Mouse (Mus musculus): ENCODE measurements at regions not wholly inside any gene's neighbourhood (a gene's known extent, or its start where the extent isn't known, plus 50 kb on each side); places are given as distances from the start of the nearest gene placed in this dataset.
A peak's percentile ranks its signal among the peaks of the same experiment; 100 is the strongest.

DNA sequence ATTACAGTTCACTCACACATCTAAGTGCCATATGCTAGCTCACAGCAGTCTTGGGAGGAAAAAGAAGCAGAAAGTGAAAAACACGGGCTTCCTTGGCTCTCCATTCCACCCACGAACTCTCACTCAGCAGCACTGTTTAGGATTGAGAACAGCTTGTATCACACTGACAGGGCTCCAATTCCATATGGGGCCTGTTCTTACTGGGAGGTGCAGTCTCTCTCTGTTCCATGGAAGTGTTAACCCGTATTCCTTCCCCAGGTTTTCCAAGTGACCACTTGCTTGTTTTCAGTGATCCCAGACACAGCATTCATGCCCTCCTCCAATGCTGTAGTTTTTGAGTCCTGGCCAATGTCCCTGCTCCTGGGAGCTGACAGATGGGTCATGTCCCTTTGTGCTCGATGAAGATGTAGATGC is 111.5 kb upstream of the C1qtnf3 start:
- DNase-seq = peak; percentile 45

GRCm38 (mm10) chr15:10843060-10843695 is 109.0 kb upstream of the C1qtnf3 start:
- DNase-seq = peak; percentile 36

DNA sequence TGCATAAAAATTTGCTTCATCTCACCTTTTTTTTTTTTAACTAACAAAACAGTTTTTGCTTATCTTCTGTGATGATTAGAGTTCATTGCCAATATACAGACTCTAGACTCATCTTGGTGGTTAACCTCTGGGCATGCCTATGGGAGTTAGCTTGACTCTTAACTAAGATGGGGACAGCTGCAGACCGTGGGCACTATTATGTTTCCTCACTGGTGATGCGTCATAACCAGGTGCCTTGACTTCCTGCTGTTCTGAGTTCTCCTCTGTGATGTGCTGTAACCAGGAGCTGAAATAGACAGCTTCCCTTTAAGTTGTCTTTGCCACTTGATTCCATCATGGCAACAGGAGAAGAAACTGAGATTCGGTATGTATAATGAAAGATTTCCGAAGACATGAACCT is 105.4 kb upstream of the C1qtnf3 start:
- no peak for DNase-seq

GRCm38 (mm10) chr15:10864004-10864775 is 87.9 kb upstream of the C1qtnf3 start:
- DNase-seq = no peak

- DNase-seq = no peak
These were observed 87.0 kb upstream of the C1qtnf3 start for GRCm38 (mm10) chr15:10865109-10865508.

GRCm38 (mm10) chr15:10866794-10867193 is 85.3 kb upstream of the C1qtnf3 start:
- DNase-seq = peak; percentile 40

DNA sequence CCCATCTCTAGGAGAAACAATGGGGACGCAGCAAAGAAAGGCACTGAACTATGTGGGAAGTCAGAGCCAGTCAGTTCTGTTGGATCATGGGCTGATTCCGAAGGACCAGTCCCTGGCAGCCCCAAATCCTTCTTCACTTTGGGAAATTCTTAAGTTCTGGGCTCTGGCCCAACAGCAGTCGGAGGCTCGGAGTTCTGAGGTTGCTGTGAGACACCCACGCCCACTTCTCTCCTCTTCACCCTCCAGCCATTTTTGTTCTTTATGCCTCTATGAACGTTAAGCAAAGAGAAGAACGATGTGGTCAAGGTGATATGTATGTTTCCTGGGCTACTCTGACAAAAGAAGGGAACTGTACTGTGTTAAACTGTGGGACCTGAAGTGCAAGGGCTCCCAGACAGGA is 84.0 kb upstream of the C1qtnf3 start:
- no peak for DNase-seq

DNA sequence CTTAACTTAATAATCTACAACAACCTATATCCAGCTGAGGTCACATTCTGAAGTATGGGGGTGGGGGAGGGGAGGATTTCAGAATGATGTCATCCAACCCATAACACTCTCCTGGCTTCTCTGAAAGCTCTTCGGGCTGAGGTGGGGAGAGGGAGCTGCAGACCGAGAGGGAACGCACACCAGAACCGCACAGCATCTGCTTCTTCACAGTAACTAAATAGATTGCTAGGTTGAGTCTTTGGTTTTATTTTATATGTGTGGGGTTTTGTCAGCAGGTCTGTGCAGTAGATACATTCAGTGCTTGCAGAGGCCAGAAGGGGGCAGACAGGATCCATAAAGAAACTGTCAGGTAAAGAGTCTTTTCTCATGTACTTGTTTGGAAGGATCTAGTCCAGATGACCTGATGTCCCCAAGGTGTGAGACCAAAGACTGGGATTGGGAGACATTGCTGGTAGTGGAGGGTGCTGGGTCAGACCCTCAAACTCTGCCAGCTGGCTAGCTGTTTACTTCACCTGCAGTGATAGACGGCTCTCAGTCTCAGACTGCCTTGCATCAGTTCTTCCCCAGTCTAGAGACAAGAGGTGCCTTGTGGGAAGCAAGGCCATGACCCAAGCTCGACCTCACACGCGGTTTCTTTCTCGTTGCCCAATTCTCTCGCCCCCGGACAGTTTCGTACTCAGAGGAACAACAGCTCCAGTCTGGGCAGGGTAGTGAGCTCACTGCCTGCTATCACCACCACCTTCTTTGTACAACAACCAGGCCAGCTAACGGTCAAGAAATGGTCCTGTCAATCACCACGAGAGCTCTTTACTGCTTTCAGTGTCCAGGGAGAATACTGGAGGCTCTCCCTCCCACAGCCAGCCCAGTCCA is 83.2 kb upstream of the C1qtnf3 start:
- peak; percentile 41 for DNase-seq

DNA sequence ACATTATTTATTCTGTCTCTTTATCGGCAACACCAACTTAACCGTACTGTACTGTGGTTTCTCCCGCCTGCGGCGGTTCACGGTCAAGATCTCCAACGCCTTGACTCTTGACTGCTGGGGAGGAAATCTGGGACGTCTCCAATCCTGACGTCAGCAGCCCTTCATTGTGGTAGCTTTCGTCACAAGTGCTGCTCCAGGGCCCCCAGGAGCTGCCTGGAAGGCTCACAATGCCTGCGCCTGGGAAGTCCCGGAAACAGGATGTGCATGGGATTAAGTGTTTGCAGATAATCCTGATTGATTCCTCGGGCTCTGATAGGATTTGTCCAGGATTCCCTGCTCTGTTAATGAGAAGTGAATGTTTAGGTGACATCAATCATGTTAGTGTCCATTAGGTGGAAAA is 82.3 kb upstream of the C1qtnf3 start:
- peak; percentile 74 for DNase-seq

GRCm38 (mm10) chr15:10872322-10872967 is 79.7 kb upstream of the C1qtnf3 start:
- DNase-seq = peak; percentile 34

DNA sequence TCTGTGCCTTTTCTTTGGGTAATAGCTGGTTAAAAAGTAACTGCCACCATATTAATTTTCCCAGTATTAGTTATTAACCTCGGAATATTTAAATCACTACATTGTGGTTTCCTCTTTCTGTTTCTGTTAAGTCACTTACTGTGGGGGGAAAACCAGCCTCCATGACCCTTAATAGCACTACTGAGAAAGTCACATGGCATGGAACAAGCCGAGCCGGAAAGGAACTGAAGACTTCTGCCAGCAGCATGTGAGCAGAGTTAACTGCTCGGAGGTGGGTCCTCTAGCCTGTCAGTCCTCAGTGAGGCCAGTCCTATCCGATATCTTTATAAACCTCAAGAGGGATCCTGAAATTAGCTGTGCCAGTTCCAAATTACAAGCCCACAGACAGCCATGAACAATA is 75.8 kb upstream of the C1qtnf3 start:
- DNase-seq = peak; percentile 46

GRCm38 (mm10) chr15:10881726-10882125 is 70.4 kb upstream of the C1qtnf3 start:
- DNase-seq = no peak

- DNase-seq = no peak
These were observed 64.1 kb upstream of the C1qtnf3 start for GRCm38 (mm10) chr15:10887990-10888389.

DNA sequence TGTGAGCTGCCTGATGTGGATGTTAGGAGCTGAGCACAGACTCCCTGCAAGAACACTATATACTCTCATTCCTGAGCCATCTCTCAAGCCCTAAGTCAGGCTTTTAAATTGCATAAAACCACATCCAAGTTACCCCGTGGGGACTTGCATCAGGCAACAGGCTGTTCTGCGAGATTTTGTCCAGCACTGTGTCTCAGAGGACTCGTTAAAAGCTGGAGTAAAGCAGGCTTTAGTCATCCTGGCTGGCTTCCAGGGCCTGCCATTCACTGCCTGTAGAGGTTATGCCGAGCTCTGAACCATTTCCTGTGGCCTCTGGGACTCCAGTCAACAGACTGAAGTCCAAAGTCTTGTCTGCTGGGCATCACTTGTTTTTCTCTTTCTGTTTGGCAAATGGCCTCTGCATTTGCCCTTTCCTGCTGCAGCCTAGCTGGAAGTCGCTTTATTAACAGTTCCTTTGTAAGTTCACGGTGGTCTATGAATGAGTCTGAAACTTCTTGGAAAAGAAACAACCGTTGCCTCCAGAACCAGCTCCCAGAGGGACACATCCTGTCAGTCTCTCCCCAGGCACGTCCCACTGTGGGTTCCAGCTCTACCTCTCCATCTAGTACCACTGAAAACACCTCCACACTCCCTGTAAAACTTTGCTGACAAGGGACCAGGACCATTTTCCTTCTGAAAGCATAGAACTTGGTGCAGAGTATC is 61.8 kb upstream of the C1qtnf3 start:
- peak; percentile 93 for DNase-seq

- no peak for DNase-seq
These were observed 53.8 kb upstream of the C1qtnf3 start for GRCm38 (mm10) chr15:10898309-10898708.

DNA sequence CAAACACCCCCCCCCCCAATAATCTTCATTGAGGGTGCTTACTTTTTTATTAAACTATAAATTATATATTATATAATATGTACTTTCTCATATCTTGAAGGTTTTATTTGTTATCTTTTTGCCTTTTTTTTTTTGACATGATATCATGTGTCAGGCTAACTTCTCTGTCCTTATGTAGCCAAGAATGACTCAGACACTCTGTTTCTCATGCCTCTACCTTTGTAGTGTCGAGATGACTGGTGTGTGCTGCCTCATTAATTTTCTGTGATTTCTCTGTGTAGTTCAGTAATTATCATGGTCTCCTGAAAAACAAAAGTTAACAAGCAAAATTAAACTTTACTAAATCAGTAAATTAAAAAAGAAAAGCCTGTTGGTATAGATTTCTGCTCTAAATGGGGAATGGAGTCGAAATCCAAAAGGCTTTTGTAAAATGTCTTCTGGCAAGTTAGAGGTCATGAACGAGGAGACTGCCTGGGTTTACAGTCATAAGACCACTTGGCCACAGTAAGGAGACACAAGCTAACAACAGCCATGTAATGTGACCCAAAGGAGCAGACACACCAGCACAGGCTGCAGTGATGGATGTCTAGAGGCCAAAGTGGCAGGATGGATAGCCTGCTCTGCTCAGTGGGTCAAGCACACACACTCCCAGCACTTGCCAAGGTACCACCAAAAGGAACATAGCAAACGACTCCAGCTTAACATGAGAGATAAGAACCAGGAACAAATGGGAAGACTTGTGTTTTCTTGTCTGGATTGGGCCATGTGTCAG is 53.2 kb upstream of the C1qtnf3 start:
- DNase-seq = no peak

DNA sequence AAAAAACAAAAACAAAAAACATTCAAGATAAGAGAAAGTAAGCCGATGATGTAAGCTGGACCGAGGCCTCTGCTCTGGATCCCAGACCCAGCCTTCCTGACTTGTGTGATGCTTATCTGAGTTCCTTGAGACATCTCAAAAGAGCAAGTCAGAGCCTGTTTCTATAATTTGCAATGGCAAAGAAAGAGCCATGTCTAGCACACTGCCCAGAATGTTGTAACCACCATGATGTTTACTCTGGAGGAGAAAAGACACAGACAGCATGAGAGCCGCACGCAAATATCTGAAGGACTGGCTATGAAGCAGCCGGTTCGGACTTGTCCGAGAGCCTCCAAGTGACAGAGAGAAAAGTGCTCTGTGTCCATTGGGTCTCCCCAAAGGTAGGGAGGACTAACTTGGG is 52.2 kb upstream of the C1qtnf3 start:
- DNase-seq = no peak

GRCm38 (mm10) chr15:10901075-10901474 is 51.1 kb upstream of the C1qtnf3 start:
- DNase-seq = peak; percentile 66

- DNase-seq = no peak
These were observed 50.3 kb upstream of the C1qtnf3 start for GRCm38 (mm10) chr15:10901745-10902262.
